Mouse (Mus musculus) limb, embryonic 11.5 days (tissue): Measurements from ENCODE around the gene Acot3. TPM values are rescaled to one million over a fixed set of nuclear protein-coding genes. Genes with fewer than 3 reads are reported as not detected.

Source experiments
- polyA plus RNA-seq: library from polyadenylated mRNA; unstranded; fragments of >200 nt; fragmentation: Nextera tagmentation; extraction: Ambion mirVana; gene quantifications from 2 replicates; pipeline ENCODE4 v1.2.1, GENCODE M21; 2014

The Acot3 gene
- polyA plus RNA-seq, 1 experiment from 2014 or later, result 0.27 TPM

Other genes with a start within 250 kb of the Acot3 start
- 37.6 and 38.0 TPM in 2 replicates for gene Numb, start 130.2 kb upstream of the Acot3 start, polyA plus RNA-seq
- gene Riox1, start 101.5 kb upstream of the Acot3 start, polyA plus RNA-seq, result 19.1 and 20.1 TPM in 2 replicates
- 0.06 TPM in 1 of 2 replicates, not detected in the other for gene Heatr4, start 67.3 kb upstream of the Acot3 start, polyA plus RNA-seq
- 15.0 and 15.2 TPM in 2 replicates for gene Acot2, start 64.3 kb upstream of the Acot3 start, polyA plus RNA-seq
- 31.2 and 38.6 TPM in 2 replicates for gene Acot1, start 42.7 kb upstream of the Acot3 start, polyA plus RNA-seq
- 0.08 and 0.10 TPM in 2 replicates for gene Acot4, start 13.8 kb upstream of the Acot3 start, polyA plus RNA-seq
- gene Gm49366, start 13.2 kb upstream of the Acot3 start, polyA plus RNA-seq, result not detected in 2 replicates
- not detected in 2 replicates for gene Acot5, start 17.2 kb downstream of the Acot3 start, polyA plus RNA-seq
- gene Acot6, start 48.5 kb downstream of the Acot3 start, polyA plus RNA-seq, result 1.1 TPM in 2 replicates
- gene Dnal1, start 62.2 kb downstream of the Acot3 start, polyA plus RNA-seq, result 6.1 TPM in 2 replicates
- gene Pnma1, start 96.3 kb downstream of the Acot3 start, polyA plus RNA-seq, result 0.70 and 0.99 TPM in 2 replicates
- 6.1 and 6.6 TPM in 2 replicates for gene Elmsan1, start 166.7 kb downstream of the Acot3 start, polyA plus RNA-seq
- 11.5 and 14.0 TPM in 2 replicates for gene Ptgr2, start 233.1 kb downstream of the Acot3 start, polyA plus RNA-seq